Comparison of ENCODE assay signal across 19 mouse cellular contexts in genomic region chr5:75460414-75461025, GRCm38 (mm10).
DNase-seq lines count a peak whose midpoint lies in the region; ATAC-seq lines count a peak whose summit lies in the region.
"Had no signal": no experiment of that assay in that cellular context is flagged by ENCODE, and none has a peak within 500 bp of the region (broad histone marks: within the 10 kb centered on the region; RNA-seq: fewer than 3 reads in every experiment).

No protein-coding gene starts in this region.

- H3K27me3 ChIP-seq in liver, embryonic 11.5 days (replicated peaks; ENCODE audit: control insufficient read depth, insufficient read depth, low read length): no peaks in the 10 kb centered on the region
- no peaks in the 10 kb centered on the region for H3K27me3 ChIP-seq in hindbrain, embryonic 11.5 days (ENCODE audit: control insufficient read depth, insufficient read depth, low read length)
- H3K27me3 ChIP-seq: CH12.LX; heart, embryonic 13.5 days; intestine, embryonic 15.5 days had no signal

- H3K36me3 ChIP-seq in liver, embryonic 11.5 days (ENCODE audit: control insufficient read depth, insufficient read depth, low read length): no peaks in the 10 kb centered on the region
- no peaks in the 10 kb centered on the region for H3K36me3 ChIP-seq in hindbrain, embryonic 11.5 days (ENCODE audit: control insufficient read depth, insufficient read depth, low read length)
- H3K36me3 ChIP-seq: heart, embryonic 13.5 days; hindbrain, embryonic 10.5 days; intestine, embryonic 15.5 days had no signal

- intact Hi-C loops in heart, postnatal 25 days (cut with DNase I): no loop called here

- DNase-seq in heart, adult 11 months: peak; percentile 71
- no peak for DNase-seq in heart, postnatal 25 days (ENCODE audit: low spot score)
- peak; percentile 33 for DNase-seq in c-Kit-positive CD71-negative TER-119-negative erythroid progenitor cells, embryonic 14.5 days (ENCODE audit: low read depth)
- peak; percentile 48 for DNase-seq in liver, embryonic 11.5 days (ENCODE audit: low spot score)
- DNase-seq in lung, adult 18-20 months: no peak
- DNase-seq in hindbrain, embryonic 11.5 days (ENCODE audit: low spot score): no peak
- DNase-seq: cerebellum, adult 9-10 months; gastrocnemius, postnatal 10 days; kidney, postnatal 14 days; lung, adult 2 months; right cerebral cortex, postnatal 14 days; thymus, postnatal 4 days had no signal

- 27% methylated on average over 9 of the region's 9 CpGs for WGBS in liver, embryonic 11.5 days
- 89% methylated on average over 9 of the region's 9 CpGs for WGBS in hindbrain, embryonic 11.5 days

- no peak overlapping the region for H3K4me3 ChIP-seq in liver, embryonic 11.5 days (ENCODE audit: low read depth, low read length)
- no peak overlapping the region for H3K4me3 ChIP-seq in hindbrain, embryonic 11.5 days (ENCODE audit: low read depth, low read length)
- H3K4me3 ChIP-seq: heart, embryonic 13.5 days; hindbrain, embryonic 10.5 days; intestine, embryonic 15.5 days had no signal

- no peaks in the 10 kb centered on the region for H3K9me3 ChIP-seq in liver, embryonic 11.5 days (ENCODE audit: control insufficient read depth, low read length)
- no peaks in the 10 kb centered on the region for H3K9me3 ChIP-seq in hindbrain, embryonic 11.5 days (ENCODE audit: control insufficient read depth, low read length)
- H3K9me3 ChIP-seq: heart, embryonic 13.5 days; hindbrain, embryonic 10.5 days; intestine, embryonic 15.5 days had no signal

- H3K27ac ChIP-seq in liver, embryonic 11.5 days (ENCODE audit: low read depth, low read length): peak overlapping the region; percentile 86
- no peak overlapping the region for H3K27ac ChIP-seq in hindbrain, embryonic 11.5 days (ENCODE audit: low read depth, low read length)
- H3K27ac ChIP-seq: heart, embryonic 13.5 days; hindbrain, embryonic 10.5 days; intestine, embryonic 15.5 days had no signal

- peak overlapping the region; percentile 42; the same call in 1 of the 2 replicates for H3K9ac ChIP-seq in liver, embryonic 11.5 days (ENCODE audit: low read depth, low read length)
- H3K9ac ChIP-seq in hindbrain, embryonic 11.5 days (ENCODE audit: low read depth, low read length): no peak overlapping the region
- H3K9ac ChIP-seq: heart, embryonic 13.5 days; intestine, embryonic 15.5 days had no signal

- peak overlapping the region; percentile 49 for H3K4me2 ChIP-seq in liver, embryonic 11.5 days
- H3K4me2 ChIP-seq in hindbrain, embryonic 11.5 days (replicated peaks; ENCODE audit: low read depth, low read length): no peak overlapping the region
- H3K4me2 ChIP-seq: heart, embryonic 13.5 days; intestine, embryonic 15.5 days had no signal

- peaks cover 24% of the 10 kb centered on the region for H3K4me1 ChIP-seq in liver, embryonic 11.5 days (replicated peaks; ENCODE audit: control insufficient read depth, insufficient read depth, low read length)
- H3K4me1 ChIP-seq in hindbrain, embryonic 11.5 days (replicated peaks; ENCODE audit: control insufficient read depth, insufficient read depth, low read length): no peaks in the 10 kb centered on the region
- H3K4me1 ChIP-seq: intestine, embryonic 15.5 days had no signal

- peak; percentile 98 for ATAC-seq in liver, embryonic 11.5 days (replicated peaks; ENCODE audit: low FRiP score)
- ATAC-seq in megakaryocyte-erythroid progenitor cell, adult 5-6 weeks (replicated peaks; ENCODE audit: low FRiP score, low TSS enrichment, poor library complexity, severe bottlenecking): peak; percentile 98
- no peak for ATAC-seq in hindbrain, embryonic 11.5 days (ENCODE audit: low FRiP score)
- no peak for ATAC-seq in inflammation-experienced regulatory T-cells, adult 6 months
- ATAC-seq: intestine, embryonic 15.5 days; midbrain, embryonic 16.5 days had no signal

Comparison
In these comparisons a context has a peak if more than half of its experiments do, and no peak if none do; other contexts are left out.
1. DNase-seq: peak in heart, adult 11 months (single experiment), c-Kit-positive CD71-negative TER-119-negative erythroid progenitor cells, embryonic 14.5 days (single experiment) and liver, embryonic 11.5 days (single experiment); none in heart, postnatal 25 days (single experiment), lung, adult 18-20 months (0 of 2) and hindbrain, embryonic 11.5 days (single experiment).
2. ATAC-seq: peak in liver, embryonic 11.5 days (single experiment) and megakaryocyte-erythroid progenitor cell, adult 5-6 weeks (single experiment); none in hindbrain, embryonic 11.5 days (single experiment) and inflammation-experienced regulatory T-cells, adult 6 months (single experiment).